Mouse (Mus musculus): ENCODE measurements around the gene Lime1. TPM values are rescaled to one million over a fixed set of nuclear protein-coding genes. Genes with fewer than 3 reads are reported as not detected.
A peak's percentile ranks its signal among the peaks of the same experiment; 100 is the strongest.

The Lime1 gene
- total RNA-seq, 2 experiments from 2014 or later: 40.8 to 44.9 TPM

GRCm38 (mm10) chr2:181390136-181390870 lies 10.4 kb downstream of the Lime1 start:
- no peak for DNase-seq
- intact Hi-C loops (cut with DNase I): loop anchor here (5.0 to 10.0 kb wide), 2 partner anchors 107 to 194 kb away; partner anchors contain the start of genes Tpd52l2 and Uckl1

DNA sequence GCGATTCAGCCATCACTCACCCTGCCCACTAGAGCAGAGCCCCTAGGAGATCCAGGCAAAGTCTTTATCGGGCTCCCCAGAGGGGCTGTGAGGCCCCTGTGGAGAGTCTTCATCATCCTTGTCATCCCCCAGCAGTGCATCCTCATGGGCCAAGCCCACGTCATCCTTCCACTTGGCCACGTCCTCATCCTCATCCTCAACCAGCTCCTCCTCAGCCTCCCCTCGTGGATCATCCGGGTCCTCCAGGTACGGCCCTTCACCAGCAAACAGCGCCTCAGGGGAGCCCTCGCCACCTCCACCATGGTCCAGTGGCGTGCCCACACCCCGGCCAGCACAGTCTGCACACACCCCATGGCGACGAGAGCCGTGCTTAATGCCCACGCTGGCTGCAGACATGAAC lies 11.1 kb downstream of the Lime1 start:
- no peak for DNase-seq

GRCm38 (mm10) chr2:181391541-181391940 lies 11.7 kb downstream of the Lime1 start:
- intact Hi-C loops (cut with DNase I): loop anchor here (5.0 to 10.0 kb wide), 2 partner anchors 106 to 193 kb away; partner anchors contain the start of genes Tpd52l2 and Uckl1
- no peak for DNase-seq

More for the DNA sequence above, 11.1 kb downstream of the Lime1 start:
- intact Hi-C loops (cut with DNase I): loop anchor here (5.0 to 10.0 kb wide), 2 partner anchors 106 to 194 kb away; partner anchors contain the start of genes Tpd52l2 and Uckl1

DNA sequence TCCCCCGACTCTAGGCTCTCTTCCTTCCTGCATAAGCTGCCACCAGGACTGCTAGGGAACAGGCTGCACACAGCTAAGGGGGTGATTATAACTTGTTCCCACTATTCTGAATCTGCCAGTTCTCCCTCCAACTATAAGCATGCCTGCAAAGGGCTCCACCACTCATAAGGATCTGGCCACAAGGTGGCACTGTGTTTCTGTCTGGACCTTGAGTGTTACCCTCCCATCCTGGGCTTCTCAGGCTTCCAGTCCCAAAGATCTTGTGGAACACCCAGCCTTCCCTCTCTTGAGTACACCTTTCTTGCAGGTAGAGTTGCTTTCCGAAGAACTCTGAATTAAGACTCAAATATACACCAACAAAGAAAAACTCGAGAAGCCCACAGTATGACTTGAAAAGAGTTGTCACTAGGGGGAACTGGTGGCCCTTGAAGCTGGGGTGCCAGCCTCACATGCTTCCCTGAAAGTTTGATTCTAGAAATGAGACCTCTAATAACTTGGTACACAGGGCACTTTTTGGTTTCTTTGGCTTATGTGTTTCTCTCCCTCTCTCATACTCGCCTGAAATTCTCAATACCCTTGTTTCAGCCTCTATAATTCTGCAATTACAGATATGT lies 12.8 kb downstream of the Lime1 start:
- DNase-seq: peak; percentile 88
- intact Hi-C loops (cut with DNase I): loop anchor here (5.0 to 10.0 kb wide), 2 partner anchors 105 to 192 kb away; partner anchors contain the start of genes Tpd52l2 and Uckl1

GRCm38 (mm10) chr2:181394086-181394485 lies 14.2 kb downstream of the Lime1 start:
- intact Hi-C loops (cut with DNase I): loop anchor here (5.0 to 10.0 kb wide), 2 partner anchors 103 to 191 kb away; partner anchors contain the start of genes Tpd52l2 and Uckl1
- no peak for DNase-seq

- no peak for DNase-seq
- intact Hi-C loops (cut with DNase I): loop anchor here (10.0 kb wide), 1 partner anchor 188 kb away; the partner anchor contains the start of gene Uckl1
Observed at GRCm38 (mm10) chr2:181397207-181397761, 17.4 kb downstream of the Lime1 start.

DNA sequence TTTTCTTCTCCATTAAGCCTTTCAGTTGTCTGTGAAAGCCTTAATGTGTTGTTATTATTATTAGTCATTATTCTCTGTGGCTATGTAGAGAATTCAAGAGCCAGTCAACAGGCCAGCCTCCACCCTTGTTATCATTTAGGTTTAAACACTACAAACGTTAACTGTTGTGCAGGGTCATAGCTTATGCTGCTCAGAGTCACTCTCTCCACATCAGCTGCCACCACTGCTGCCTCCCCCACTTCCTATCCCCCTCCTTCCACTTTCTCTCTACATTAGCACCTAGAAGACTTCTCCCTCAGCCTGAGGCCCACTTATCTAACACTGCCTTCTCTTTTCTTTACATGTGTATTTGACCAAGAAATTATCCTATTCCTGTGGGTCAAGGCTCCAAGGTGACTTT lies 21.6 kb downstream of the Lime1 start:
- DNase-seq: no peak
- intact Hi-C loops (cut with DNase I): no loop called here

GRCm38 (mm10) chr2:181403722-181404121 lies 23.8 kb downstream of the Lime1 start:
- intact Hi-C loops (cut with DNase I): no loop called here
- no peak for DNase-seq

- intact Hi-C loops (cut with DNase I): loop anchor here (5.0 kb wide), 1 partner anchor 88 kb away; the partner anchor contains the start of gene Tpd52l2
- DNase-seq: no peak
Observed at GRCm38 (mm10) chr2:181409643-181410042, 29.8 kb downstream of the Lime1 start.

GRCm38 (mm10) chr2:181410760-181411473 lies 31.0 kb downstream of the Lime1 start:
- intact Hi-C loops (cut with DNase I): no loop called here
- peak; percentile 68 for DNase-seq

DNA sequence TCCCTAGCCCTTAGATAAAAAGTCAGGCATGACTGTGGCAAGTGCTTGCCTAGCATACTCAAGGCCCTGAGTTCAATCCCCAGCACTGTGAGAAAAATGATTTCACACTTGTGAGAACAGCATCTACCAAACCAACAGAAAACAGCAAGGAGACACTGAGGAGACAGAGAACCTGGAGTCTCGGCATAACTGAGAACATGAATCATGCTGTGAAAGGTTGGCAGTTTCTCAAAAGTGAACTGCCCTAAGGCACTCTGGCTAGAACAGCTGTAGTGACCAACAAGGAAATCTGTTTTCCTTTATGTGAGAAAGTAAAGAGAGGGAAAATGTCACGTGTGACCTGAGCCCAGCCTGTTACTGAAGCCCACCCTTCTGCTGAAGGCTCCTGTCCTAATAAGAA lies 33.3 kb downstream of the Lime1 start:
- DNase-seq: no peak
- intact Hi-C loops (cut with DNase I): no loop called here

DNA sequence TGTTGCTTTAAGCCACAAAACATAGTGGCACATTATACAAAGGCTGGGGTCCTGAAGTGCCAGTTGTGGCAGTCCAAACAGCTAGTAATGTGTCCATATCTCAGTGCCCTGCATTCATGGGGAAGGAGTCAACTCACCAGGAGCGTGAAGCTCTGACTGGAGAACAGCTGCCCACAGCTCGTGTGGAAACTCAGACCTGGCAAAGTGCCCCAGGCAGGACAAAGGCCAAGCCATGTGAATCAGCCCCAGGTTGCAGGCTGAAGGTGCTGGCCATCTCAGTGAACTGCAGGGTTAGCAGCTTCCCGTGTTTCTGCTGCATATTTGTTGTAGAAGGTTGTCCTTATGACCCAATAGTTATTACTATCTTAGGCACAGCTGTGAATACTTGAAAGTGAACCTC lies 36.1 kb downstream of the Lime1 start:
- intact Hi-C loops (cut with DNase I): no loop called here
- DNase-seq: peak; percentile 75

DNA sequence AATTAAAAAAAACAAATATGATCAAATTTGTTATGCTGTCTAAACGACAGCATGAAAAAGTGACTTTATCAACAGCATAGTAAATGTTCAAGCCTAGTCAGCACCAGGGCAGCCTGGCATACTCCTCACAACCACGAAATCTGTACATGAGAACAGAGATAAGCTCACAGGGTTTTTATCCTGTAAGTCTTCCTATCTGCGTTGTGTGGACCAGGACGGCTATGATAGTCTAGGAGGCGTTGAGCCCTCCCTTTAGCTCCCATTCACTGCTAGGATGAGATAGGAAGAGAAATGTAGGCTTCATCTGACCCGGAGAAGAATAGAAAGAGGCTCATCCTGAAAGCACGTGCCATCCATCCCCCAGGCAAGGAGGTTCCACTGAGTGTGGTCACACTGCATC lies 39.5 kb downstream of the Lime1 start:
- DNase-seq: no peak
- intact Hi-C loops (cut with DNase I): no loop called here

DNA sequence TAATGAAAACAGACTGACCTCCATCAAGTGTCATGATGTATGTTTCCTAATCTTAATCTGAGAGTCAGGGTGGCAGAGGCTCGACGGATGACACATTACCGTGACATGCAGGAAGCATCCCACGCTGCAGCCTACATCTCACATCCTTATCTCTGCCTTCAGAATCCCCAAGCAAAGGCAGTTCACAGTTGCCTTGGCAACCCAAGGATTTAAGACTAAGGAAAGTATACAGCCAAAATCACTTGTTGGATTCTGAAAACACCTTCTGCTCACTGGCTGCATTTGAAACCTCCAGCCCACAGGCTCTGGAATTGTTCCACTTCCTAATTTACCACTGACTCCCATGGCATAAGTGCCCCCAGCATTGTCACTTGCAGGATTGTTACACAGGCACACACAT lies 40.5 kb downstream of the Lime1 start:
- intact Hi-C loops (cut with DNase I): no loop called here
- no peak for DNase-seq

GRCm38 (mm10) chr2:181420903-181421638 lies 41.2 kb downstream of the Lime1 start:
- intact Hi-C loops (cut with DNase I): no loop called here
- no peak for DNase-seq

GRCm38 (mm10) chr2:181423834-181424233 lies 44.0 kb downstream of the Lime1 start:
- no peak for DNase-seq
- intact Hi-C loops (cut with DNase I): no loop called here
